Mouse (Mus musculus) pancreas, adult 10 weeks (tissue): ENCODE results near the gene Slco2b1. TPM values are rescaled to one million over a fixed set of nuclear protein-coding genes. Genes with fewer than 3 reads are reported as not detected.

Experiments
- polyA plus RNA-seq: library from polyadenylated mRNA; stranded (reverse); fragments of 350-450 nt; fragmentation: Illumina TruSeq; extraction: RNeasy Lipid Tissue Mini Kit (QIAGEN cat#74804); gene quantifications from one replicate; pipeline ENCODE4 v1.2.3, GENCODE M21; 2015; ENCODE audit warnings: low read depth, low replicate concordance; ENCODE audit not compliant: insufficient read depth

The Slco2b1 gene
- 9.9 TPM for polyA plus RNA-seq

DNA sequence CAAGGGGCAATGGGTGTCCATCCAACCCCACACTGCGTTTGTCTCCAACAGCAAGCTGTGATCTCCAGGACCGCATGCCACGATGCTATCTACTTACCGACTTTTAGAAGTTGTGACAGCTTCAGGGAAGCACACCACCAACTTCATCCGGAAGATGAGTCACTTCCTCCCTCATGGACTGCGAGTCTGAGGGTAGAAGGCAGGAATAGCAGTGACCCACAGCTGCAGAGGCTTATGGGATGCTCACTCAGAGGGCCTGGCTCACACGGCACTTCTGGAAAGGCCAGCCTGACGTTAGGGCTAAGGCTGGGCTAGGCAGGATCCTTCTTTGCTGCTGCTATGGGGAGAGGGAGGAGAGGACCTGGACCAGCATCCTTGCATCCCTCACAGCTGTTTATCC is at the start of gene Slco2b1:
TSS of gene Slco2b1 (minus strand) at position 175 of the 400 bp plus-strand sequence.

DNA sequence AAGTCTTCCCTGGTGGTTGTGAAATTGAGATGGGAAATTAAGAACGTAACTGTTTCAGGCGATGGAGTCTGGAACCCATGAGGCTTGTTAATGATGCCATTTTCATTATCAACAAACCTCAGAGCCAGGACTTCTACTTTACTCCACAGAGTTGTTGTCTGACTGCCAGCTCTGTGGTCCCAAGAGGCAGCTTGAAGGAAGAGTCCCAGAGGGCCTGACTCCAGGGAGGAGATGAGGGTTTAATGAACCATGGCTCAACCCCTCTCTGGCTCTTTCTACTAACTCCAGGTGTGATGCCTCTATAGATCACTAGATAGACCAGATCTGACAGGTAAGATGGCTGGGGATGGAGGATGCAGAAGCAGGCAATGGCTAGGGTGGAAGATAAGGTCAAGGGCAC is 18.8 kb upstream of the Slco2b1 start, which contains the start of gene Olfr520:
TSS of gene Olfr520 (plus strand) at position 301 of the 400 bp plus-strand sequence.

DNA sequence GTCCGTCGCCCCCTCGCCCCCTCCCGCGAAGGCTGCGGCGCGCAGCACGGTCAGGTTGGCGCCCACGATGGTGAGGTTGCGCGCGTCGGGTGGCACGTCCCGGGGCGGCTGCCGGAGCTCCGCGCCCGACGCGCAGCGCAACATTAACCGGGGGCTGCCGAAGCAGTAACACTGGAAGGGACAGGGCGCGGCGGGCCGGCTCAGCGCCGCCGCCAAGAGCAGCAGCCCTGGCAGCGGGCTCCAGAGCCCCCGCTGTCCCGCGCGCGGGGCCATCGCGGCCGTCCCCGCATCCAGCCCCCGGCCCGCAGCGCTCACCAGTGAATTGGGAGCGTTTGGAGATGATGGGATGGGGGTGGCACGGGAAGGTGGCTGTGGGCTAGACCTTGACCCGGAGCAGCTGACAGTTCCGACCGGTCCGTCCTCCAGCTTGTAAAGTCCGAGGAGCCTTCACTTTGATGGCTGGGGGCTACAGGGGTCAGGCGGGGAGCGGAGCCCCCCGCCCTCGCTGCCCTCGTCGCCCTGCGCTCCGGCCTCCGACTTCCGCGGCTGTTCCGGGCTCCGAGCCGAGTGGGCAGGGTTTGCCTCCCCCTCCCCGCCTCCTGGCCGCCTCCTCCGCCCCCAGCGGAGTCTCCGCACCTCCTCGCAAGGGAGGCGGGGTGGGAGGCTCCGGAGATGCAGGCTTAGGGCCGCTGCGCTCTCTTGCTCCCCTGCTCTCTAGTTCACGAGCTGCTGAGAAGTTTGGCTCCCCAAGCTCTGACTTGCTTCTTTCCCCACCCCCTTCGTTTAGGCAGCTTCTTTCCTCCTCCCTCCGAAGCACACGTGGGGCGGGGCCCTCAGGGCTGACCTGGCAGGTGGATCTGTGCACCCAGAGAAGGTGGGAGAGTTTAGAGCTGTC is 84.5 kb downstream of the Slco2b1 start, which contains the start of gene Tpbgl:
TSS of gene Tpbgl (minus strand) at position 728 of the 895 bp plus-strand sequence.

Other genes starting within 250 kb of the Slco2b1 start
- 0.48 TPM for gene Klhl35, start 245.3 kb downstream of the Slco2b1 start, polyA plus RNA-seq
- gene Rps3, start 227.6 kb downstream of the Slco2b1 start, polyA plus RNA-seq: 267 TPM
- gene Arrb1, start 175.9 kb downstream of the Slco2b1 start, polyA plus RNA-seq: 8.9 TPM
- gene Tpbgl, start 84.2 kb downstream of the Slco2b1 start, polyA plus RNA-seq: 2.0 TPM
- not detected for gene Olfr520, start 18.9 kb upstream of the Slco2b1 start, polyA plus RNA-seq
- not detected for gene Olfr521, start 52.2 kb upstream of the Slco2b1 start, polyA plus RNA-seq
- gene Neu3, start 117.1 kb upstream of the Slco2b1 start, polyA plus RNA-seq: 1.5 TPM
- gene Xrra1, start 147.8 kb upstream of the Slco2b1 start, polyA plus RNA-seq: not detected
- 41.1 TPM for gene Spcs2, start 152.1 kb upstream of the Slco2b1 start, polyA plus RNA-seq